Mouse (Mus musculus) gastrocnemius, postnatal 10 days (tissue): ENCODE measurements around the gene Sumf1. TPM values are rescaled to one million over a fixed set of nuclear protein-coding genes. Genes with fewer than 3 reads are reported as not detected.
A peak's percentile ranks its signal among the peaks of the same experiment; 100 is the strongest.

Experiments
- DNase-seq: peaks from one replicate; pipeline ENCODE4 v3.0.0; 2021; ENCODE audit warnings: mixed read lengths
- total RNA-seq, 2 experiments: library from RNA; stranded (reverse); gene quantifications; 2 replicates each; pipeline ENCODE4 v1.2.3; 2021

Gene Sumf1
- total RNA-seq, 2 experiments from 2014 or later, result 11.4 to 13.6 TPM

- DNase-seq, result no peak
Measured at GRCm38 (mm10) chr6:108206914-108207566, 21.7 kb upstream of the Sumf1 start.

DNA sequence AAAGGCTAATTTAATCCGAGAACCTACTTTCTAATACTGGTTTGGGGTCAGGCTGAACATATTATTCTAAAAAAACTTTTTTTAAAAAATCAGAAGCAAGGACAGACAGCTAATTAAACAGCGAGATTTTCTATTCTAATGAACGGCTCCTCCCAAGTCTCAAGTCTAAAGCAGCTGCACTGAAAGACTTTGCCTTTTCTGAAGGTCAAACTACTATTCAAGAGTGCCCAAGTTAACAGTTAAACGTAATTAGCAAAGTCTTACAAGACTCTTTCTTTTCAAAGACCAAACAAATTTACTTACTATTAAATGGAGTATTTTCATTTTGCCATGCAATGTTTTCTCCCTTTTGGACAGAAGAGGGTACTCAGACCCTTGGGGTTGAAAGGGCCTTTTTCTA is 20.8 kb upstream of the Sumf1 start:
- no peak for DNase-seq

DNA sequence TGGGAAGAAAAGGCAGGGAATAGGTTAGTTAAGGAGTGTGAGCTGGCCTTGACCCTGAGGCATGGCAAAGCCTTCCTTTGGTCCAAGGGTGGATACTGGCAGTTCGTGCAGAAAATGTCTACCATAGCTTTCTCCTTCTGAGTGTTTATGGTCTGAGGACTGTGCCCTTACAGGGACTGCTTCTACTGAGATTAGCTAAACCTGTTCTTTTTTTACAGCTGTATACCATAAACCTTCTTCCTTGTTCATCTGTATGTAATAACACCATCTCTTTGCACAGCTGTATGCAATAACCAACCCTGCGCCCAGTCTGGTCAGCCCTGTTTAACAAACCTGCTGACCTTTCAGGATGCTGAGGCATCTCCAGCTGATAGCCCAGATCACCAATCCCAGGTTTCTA is 18.9 kb upstream of the Sumf1 start:
- DNase-seq, result no peak

DNA sequence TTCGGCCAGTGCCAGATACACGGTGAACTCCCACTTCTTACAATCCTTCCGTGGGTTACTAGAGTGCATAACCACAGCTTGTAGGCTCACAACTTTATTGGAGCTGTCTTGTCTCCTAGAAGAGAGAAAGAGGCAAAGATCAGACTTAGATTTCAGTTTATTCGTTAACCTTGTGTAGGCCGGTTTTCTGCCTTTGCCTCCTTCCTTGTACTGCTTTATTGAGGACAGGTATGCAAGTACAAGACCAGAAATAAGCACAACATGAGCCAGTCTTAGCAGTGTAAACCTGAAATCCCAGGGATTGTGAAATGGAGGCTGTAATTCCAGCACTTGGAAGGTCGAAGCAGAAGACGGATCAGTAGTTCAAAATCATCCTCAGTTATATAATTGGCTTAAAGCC is 12.9 kb upstream of the Sumf1 start:
- DNase-seq, result no peak

DNA sequence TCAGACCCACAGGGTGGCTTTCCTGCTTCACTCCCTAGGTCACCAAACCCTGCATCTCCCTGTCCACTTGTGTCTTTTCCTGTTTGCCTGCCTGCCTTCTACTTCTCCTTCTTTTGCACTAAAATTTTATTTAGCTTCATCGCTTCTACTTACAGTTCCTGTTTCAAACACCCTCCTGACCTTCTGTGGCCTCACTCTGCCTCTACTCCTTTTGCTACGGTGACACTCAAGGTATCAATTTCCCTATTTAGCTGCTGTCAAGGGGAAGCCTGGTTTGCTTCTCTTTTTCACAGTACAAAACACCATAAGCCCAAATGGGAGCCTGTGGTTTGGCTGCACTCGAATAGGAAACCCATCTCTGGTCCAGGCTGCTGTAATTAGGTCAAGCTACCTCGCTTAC is 11.7 kb upstream of the Sumf1 start:
- no peak for DNase-seq

- DNase-seq, result no peak
Measured at GRCm38 (mm10) chr6:108196665-108197064, 11.3 kb upstream of the Sumf1 start.

- DNase-seq, result no peak
Measured at GRCm38 (mm10) chr6:108192632-108193031, 7.2 kb upstream of the Sumf1 start.

DNA sequence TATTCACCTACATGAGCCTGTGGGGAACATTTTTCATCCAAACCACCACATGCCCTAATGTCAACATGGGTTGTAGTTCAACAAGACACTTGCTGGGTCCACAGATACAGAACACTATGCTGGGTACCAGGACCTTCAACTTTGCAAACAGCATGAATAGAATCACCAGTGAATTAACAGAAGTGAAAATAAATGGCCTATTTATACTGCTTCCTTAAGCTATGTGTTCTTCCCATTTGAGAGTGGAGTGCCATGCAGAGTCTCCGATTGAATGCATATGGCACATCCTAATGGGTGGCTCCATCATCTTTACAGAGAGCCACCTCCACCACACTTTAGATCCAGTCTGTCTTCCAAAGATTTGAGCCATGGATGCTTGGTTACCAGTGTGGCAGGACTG is 5.3 kb upstream of the Sumf1 start:
- no peak for DNase-seq

- no peak for DNase-seq
Measured at GRCm38 (mm10) chr6:108185685-108186009, 265 bp upstream of the Sumf1 start.

- no peak for DNase-seq
Measured at GRCm38 (mm10) chr6:108179087-108179486, 6.3 kb downstream of the Sumf1 start.

- no peak for DNase-seq
Measured at GRCm38 (mm10) chr6:108174181-108174580, 11.2 kb downstream of the Sumf1 start.

- no peak for DNase-seq
Measured at GRCm38 (mm10) chr6:108172219-108172618, 13.2 kb downstream of the Sumf1 start.

GRCm38 (mm10) chr6:108169466-108169865 is 15.9 kb downstream of the Sumf1 start:
- no peak for DNase-seq

- DNase-seq, result no peak
Measured at GRCm38 (mm10) chr6:108168723-108169122, 16.7 kb downstream of the Sumf1 start.

GRCm38 (mm10) chr6:108167946-108168680 is 17.3 kb downstream of the Sumf1 start:
- no peak for DNase-seq

GRCm38 (mm10) chr6:108165598-108165997 is 19.8 kb downstream of the Sumf1 start:
- DNase-seq, result no peak

- no peak for DNase-seq
Measured at GRCm38 (mm10) chr6:108164935-108165334, 20.4 kb downstream of the Sumf1 start.

GRCm38 (mm10) chr6:108160608-108161007 is 24.8 kb downstream of the Sumf1 start:
- DNase-seq, result no peak

GRCm38 (mm10) chr6:108156881-108157280 is 28.5 kb downstream of the Sumf1 start:
- DNase-seq, result no peak

GRCm38 (mm10) chr6:108154243-108154642 is 31.1 kb downstream of the Sumf1 start:
- DNase-seq, result no peak

GRCm38 (mm10) chr6:108152661-108153269 is 32.6 kb downstream of the Sumf1 start:
- DNase-seq, result peak; percentile 14

- no peak for DNase-seq
Measured at GRCm38 (mm10) chr6:108152081-108152480, 33.3 kb downstream of the Sumf1 start.

DNA sequence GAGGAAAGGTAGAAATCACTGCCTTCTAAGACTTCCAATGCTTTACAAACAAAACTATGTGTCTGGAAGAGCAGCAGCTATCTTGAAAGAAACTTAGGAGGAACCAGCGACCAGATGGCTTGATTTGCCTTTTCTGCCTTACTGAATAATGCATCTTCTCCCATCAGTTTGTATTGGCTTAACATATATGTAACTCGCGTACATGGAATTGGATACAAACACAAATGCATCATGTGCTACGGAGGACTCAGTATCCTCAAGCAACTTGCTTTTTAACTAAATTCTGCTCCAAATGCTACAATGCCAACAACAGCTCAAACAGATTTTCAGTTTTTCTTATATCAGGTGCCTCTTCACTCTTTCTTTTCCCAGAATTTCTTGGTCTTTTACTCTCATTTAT is 36.1 kb downstream of the Sumf1 start:
- DNase-seq, result no peak

- no peak for DNase-seq
Measured at GRCm38 (mm10) chr6:108148435-108148834, 36.9 kb downstream of the Sumf1 start.
